Mouse (Mus musculus) forebrain, embryonic 14.5 days (tissue): Measurements from ENCODE around the gene Rab7b. TPM values are rescaled to one million over a fixed set of nuclear protein-coding genes. Genes with fewer than 3 reads are reported as not detected.

Experiments used
- ATAC-seq: fragments of 200-750 bp; cut with Nextera tagmentation; 2 replicates; pipeline ENCODE4 v1.8.0; 2017; ENCODE audit warnings: mild to moderate bottlenecking, moderate library complexity
- DNase-seq: peaks from one replicate; pipeline ENCODE4 v3.0.0-alpha.2; 2015; ENCODE audit warnings: low spot score
- H3K27ac ChIP-seq: fragments of 300-500 bp; sonication (generic); 2 replicates; pipeline ENCODE4 v1.5.1; 2014; ENCODE audit warnings: low read depth, mild to moderate bottlenecking, control low read depth, low read length, moderate library complexity
- H3K27me3 ChIP-seq: fragments of 300-500 bp; sonication (generic); replicated peaks from 2 replicates; pipeline ENCODE4 v1.6.1; 2014; ENCODE audit warnings: low read length, control low read depth, mixed read lengths; ENCODE audit not compliant: control insufficient read depth, insufficient read depth
- H3K36me3 ChIP-seq: fragments of 300-500 bp; sonication (generic); 2 replicates; pipeline ENCODE4 v1.6.1; 2014; ENCODE audit warnings: low read length, control low read depth; ENCODE audit not compliant: control insufficient read depth, insufficient read depth
- H3K4me1 ChIP-seq: fragments of 300-500 bp; sonication (generic); 2 replicates; pipeline ENCODE4 v1.6.1; 2014; ENCODE audit warnings: antibody characterized with exemption, low read length, control low read depth; ENCODE audit not compliant: control insufficient read depth, insufficient read depth
- H3K4me2 ChIP-seq: fragments of 300-500 bp; sonication (generic); 2 replicates; pipeline ENCODE4 v1.6.1; 2014; ENCODE audit warnings: mild to moderate bottlenecking, control low read depth, low read length
- H3K4me3 ChIP-seq: fragments of 300-500 bp; sonication (generic); 2 replicates; pipeline ENCODE4 v1.5.1; 2014; ENCODE audit warnings: low read depth, low read length, control low read depth
- H3K9ac ChIP-seq: fragments of 300-500 bp; sonication (generic); 2 replicates; pipeline ENCODE4 v1.6.1; 2014; ENCODE audit warnings: mild to moderate bottlenecking, low read length, control low read depth, moderate library complexity
- H3K9me3 ChIP-seq: fragments of 300-500 bp; sonication (generic); replicated peaks from 2 replicates; pipeline ENCODE4 v1.6.1; 2016; ENCODE audit warnings: low read length, control low read depth, mixed read lengths; ENCODE audit not compliant: control insufficient read depth
- WGBS: fragments of 180-500 bp; shearing (Covaris S2); extraction: QIAGEN DNeasy Blood & Tissue Kit; methylation state at CpG from one replicate; pipeline ENCODE4 v1.1.7; 2014; 5-methylcytosine and 5-hydroxymethylcytosine counted together
- polyA plus RNA-seq: library from polyadenylated mRNA; unstranded; fragments of >200 nt; fragmentation: Nextera tagmentation; extraction: Ambion mirVana; gene quantifications from 2 replicates; pipeline ENCODE4 v1.2.1, GENCODE M21; 2014

Gene Rab7b
- polyA plus RNA-seq, 1 experiment from 2014 or later = 1.1 TPM

- ATAC-seq (no peak), DNase-seq (no peak)
- no peak overlapping the region for H3K27ac ChIP-seq
- H3K27me3 ChIP-seq = no peaks in the 10 kb centered on the region
- WGBS = 83% methylated on average over 7 of the region's 7 CpGs
- H3K4me1 ChIP-seq = peaks cover 6% of the 10 kb centered on the region; the same call in 1 of the 2 replicates
- H3K9me3 ChIP-seq = no peaks in the 10 kb centered on the region
- H3K36me3 ChIP-seq = no peaks in the 10 kb centered on the region
- no peak overlapping the region for H3K4me2 ChIP-seq
- H3K9ac ChIP-seq = no peak overlapping the region
- H3K4me3 ChIP-seq = no peak overlapping the region
Observed at GRCm38 (mm10) chr1:131660716-131661472, 27.6 kb upstream of the Rab7b start.

DNA sequence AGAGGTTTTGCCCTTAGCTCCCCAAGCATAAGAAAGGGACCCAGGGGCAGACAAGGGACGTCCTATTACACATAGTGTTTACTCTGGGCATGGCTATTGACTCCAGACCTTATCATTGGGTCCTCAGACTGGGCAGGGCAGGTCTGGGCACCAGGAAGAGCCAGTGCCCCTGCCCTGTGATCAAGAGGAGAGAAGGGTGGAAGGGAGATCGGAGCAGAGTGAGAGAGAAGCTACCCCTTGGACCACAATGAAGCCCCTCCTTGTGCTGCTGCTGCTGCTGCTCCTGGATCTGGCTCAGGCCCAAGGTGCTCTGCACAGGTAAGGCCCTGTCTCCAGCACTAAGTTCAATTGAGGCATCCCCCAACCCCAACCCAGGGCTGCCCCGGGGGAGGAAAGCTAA, 26.7 kb upstream of the Rab7b start:
- WGBS = 78% methylated on average over 3 of the region's 3 CpGs
- no peak overlapping the region for H3K27ac ChIP-seq
- no peaks in the 10 kb centered on the region for H3K27me3 ChIP-seq
- no peak overlapping the region for H3K4me3 ChIP-seq
- ATAC-seq = no peak
- H3K9me3 ChIP-seq = no peaks in the 10 kb centered on the region
- DNase-seq = no peak
- no peak overlapping the region for H3K4me2 ChIP-seq
- no peak overlapping the region for H3K9ac ChIP-seq
- H3K4me1 ChIP-seq = peaks cover 6% of the 10 kb centered on the region; the same call in 1 of the 2 replicates
- no peaks in the 10 kb centered on the region for H3K36me3 ChIP-seq

DNA sequence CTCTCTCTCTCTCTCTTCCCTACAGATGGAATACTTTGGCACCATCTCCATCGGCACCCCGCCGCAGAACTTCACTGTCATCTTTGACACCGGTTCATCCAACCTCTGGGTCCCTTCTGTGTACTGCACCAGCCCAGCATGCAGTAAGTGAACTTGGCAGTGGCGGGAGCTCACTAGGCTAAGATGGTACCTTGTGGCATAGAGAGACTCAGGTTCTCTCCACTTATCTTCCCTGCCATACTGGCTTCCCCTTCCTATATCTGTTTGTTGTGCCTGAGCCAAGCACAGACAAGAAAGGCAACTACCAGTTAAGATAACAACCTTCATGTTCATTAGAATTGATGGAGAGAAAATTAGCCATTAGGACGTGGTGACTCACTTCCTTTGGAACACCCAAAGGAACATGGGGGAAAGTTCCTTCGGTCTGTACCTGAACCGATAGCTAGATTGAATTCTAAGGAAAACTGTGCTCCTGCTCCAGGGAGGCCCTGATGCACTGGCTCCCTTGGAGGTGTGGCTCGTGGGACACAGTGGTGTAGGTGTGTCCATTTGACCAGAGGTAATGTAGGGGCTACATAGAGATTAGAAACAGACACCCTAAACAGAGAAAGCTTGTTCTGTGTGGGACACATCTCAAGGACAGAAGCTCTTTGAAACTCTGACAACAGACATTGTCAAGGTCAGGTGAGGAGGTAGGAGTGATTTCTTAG, 25.1 kb upstream of the Rab7b start:
- 90% methylated on average over 9 of the region's 9 CpGs for WGBS
- Histone ChIP-seq H3K9me3 (no peaks in the 10 kb centered on the region), H3K27me3 (no peaks in the 10 kb centered on the region), H3K27ac (no peak overlapping the region), H3K9ac (no peak overlapping the region), H3K4me3 (no peak overlapping the region), H3K36me3 (no peaks in the 10 kb centered on the region), H3K4me1 (no peaks in the 10 kb centered on the region), H3K4me2 (no peak overlapping the region)
- ATAC-seq (no peak), DNase-seq (no peak)

DNA sequence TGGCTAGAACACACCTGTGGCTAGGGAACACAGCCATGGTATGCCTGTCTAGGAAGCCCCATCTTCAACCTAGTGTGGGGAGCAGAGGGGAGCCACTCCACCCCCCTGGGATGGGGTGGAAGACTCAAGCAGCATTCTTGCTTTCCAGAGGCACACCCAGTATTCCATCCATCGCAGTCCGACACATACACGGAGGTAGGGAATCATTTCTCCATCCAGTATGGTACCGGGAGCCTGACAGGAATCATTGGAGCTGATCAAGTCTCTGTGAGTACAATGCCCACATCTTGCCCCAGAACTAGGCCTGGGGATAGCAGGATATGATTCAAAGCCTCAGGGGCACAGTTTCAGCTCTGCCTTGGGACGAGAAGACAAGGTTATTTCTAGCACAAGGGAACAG, 24.4 kb upstream of the Rab7b start:
- DNase-seq (no peak), ATAC-seq (no peak)
- Histone ChIP-seq H3K36me3 (no peaks in the 10 kb centered on the region), H3K9ac (no peak overlapping the region), H3K4me3 (no peak overlapping the region), H3K4me1 (no peaks in the 10 kb centered on the region), H3K4me2 (no peak overlapping the region), H3K27me3 (no peaks in the 10 kb centered on the region), H3K9me3 (no peaks in the 10 kb centered on the region), H3K27ac (no peak overlapping the region)
- WGBS = 92% methylated on average over 5 of the region's 5 CpGs

DNA sequence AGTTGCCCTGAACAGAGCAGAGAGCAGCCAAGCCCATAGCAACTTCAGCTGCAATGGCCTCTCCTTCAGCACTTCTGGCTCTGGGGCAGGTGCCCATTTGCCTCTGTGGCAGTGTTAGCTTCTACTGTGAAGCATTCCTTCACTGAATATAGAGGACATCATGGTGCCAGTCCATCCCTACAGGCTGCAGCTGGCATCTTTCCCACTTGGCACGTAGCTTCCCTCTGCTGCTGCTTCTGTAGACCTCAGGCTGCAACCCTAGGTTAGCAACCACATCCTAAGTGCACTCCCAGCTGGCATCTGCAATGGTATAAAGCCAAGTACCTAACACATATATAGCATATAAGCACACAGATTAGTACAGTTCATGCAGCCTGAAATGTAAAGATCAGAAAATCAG, 22.6 kb upstream of the Rab7b start:
- Histone ChIP-seq H3K4me3 (no peak overlapping the region), H3K4me2 (no peak overlapping the region), H3K9ac (no peak overlapping the region), H3K36me3 (no peaks in the 10 kb centered on the region), H3K27ac (no peak overlapping the region), H3K4me1 (no peaks in the 10 kb centered on the region), H3K27me3 (no peaks in the 10 kb centered on the region), H3K9me3 (no peaks in the 10 kb centered on the region)
- no peak for ATAC-seq
- WGBS = 62% methylated on average over 1 of the region's 1 CpGs
- no peak for DNase-seq

GRCm38 (mm10) chr1:131671113-131671512, 17.4 kb upstream of the Rab7b start:
- Histone ChIP-seq H3K9me3 (no peaks in the 10 kb centered on the region), H3K4me3 (no peak overlapping the region), H3K36me3 (no peaks in the 10 kb centered on the region), H3K27ac (no peak overlapping the region), H3K27me3 (no peaks in the 10 kb centered on the region), H3K4me1 (no peaks in the 10 kb centered on the region), H3K9ac (no peak overlapping the region), H3K4me2 (no peak overlapping the region)
- WGBS = 92% methylated on average over 8 of the region's 8 CpGs
- ATAC-seq (no peak), DNase-seq (no peak)

GRCm38 (mm10) chr1:131672361-131672760, 16.1 kb upstream of the Rab7b start:
- Histone ChIP-seq H3K36me3 (no peaks in the 10 kb centered on the region), H3K9me3 (no peaks in the 10 kb centered on the region), H3K27me3 (no peaks in the 10 kb centered on the region), H3K27ac (no peak overlapping the region), H3K4me2 (no peak overlapping the region), H3K4me1 (no peaks in the 10 kb centered on the region), H3K4me3 (no peak overlapping the region), H3K9ac (no peak overlapping the region)
- ATAC-seq (no peak), DNase-seq (no peak)
- 86% methylated on average over 7 of the region's 7 CpGs for WGBS

DNA sequence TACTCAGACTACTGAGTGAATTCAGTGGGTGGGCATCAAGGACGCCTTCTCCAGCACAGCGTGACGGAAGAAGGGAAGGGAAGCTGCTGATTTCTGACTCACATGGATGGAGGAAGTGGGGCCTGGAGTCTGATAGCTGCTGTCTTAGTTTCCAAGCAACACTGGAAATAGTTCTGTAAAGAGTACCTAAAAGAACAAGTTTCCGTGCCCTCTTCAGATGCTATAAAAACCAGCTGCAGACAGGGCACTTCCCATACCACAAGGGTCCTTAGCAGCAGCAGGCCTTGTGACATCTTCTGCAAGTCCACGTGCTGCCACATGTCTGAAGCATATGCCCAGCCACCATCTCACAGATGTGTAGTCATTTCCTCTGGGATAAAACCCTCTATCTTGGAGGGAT, 8.9 kb upstream of the Rab7b start:
- Histone ChIP-seq H3K4me3 (no peak overlapping the region), H3K9me3 (no peaks in the 10 kb centered on the region), H3K9ac (no peak overlapping the region), H3K4me2 (no peak overlapping the region), H3K4me1 (no peaks in the 10 kb centered on the region), H3K27ac (no peak overlapping the region), H3K36me3 (no peaks in the 10 kb centered on the region), H3K27me3 (no peaks in the 10 kb centered on the region)
- DNase-seq = no peak
- WGBS = 90% methylated on average over 5 of the region's 5 CpGs
- no peak for ATAC-seq

- ATAC-seq (no peak), DNase-seq (no peak)
- no peak overlapping the region for H3K27ac ChIP-seq
- H3K4me1 ChIP-seq = no peaks in the 10 kb centered on the region
- H3K36me3 ChIP-seq = no peaks in the 10 kb centered on the region
- H3K9ac ChIP-seq = no peak overlapping the region
- no peaks in the 10 kb centered on the region for H3K9me3 ChIP-seq
- no peak overlapping the region for H3K4me3 ChIP-seq
- WGBS = 96% methylated on average over 2 of the region's 2 CpGs
- H3K4me2 ChIP-seq = no peak overlapping the region
- no peaks in the 10 kb centered on the region for H3K27me3 ChIP-seq
Observed at GRCm38 (mm10) chr1:131687739-131688138, 756 bp upstream of the Rab7b start.
